Mouse (Mus musculus) brain, embryonic 14.5 days (tissue): ENCODE results near the gene Net1.

Experiments used
- CTCF ChIP-seq: fragments of 200-500 bp; IDR thresholded peaks from 2 replicates; pipeline ENCODE4 v1.5.1; 2012; ENCODE audit warnings: inconsistent platforms, mild to moderate bottlenecking, moderate library complexity, borderline replicate concordance; ENCODE audit not compliant: insufficient read depth, insufficient read length; ENCODE audit errors: extremely low read depth
- POLR2A ChIP-seq: fragments of 200-500 bp; IDR thresholded peaks from 2 replicates; pipeline ENCODE4 v1.6.1; 2012; ENCODE audit warnings: mild to moderate bottlenecking, inconsistent platforms, borderline replicate concordance; ENCODE audit not compliant: poor library complexity, insufficient read depth, insufficient read length, severe bottlenecking; ENCODE audit errors: extremely low read depth

DNA sequence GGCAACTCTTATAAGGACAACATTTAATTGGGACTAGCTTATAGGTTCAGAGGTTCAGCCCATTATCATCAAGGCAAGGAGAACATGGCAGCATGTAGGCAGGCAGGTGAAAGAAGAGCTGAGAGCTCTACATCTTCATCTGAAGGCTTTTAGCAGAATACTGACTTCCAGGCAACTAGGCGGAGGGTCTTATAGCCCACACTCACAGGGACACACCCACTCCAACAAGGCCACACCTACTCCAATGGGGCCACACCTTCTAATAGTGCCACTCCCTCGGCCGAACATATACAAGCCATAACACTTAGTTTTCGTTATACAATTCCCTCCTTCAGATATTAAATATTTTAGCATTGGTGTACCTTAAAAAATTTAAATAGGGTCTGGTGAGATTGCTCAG lies 45.2 kb downstream of the Net1 start:
- TF ChIP-seq POLR2A (no peak), CTCF (no peak)
